Mouse (Mus musculus) myocyte (in vitro differentiated cells): ENCODE results near the gene Nfasc. TPM values are rescaled to one million over a fixed set of nuclear protein-coding genes. Genes with fewer than 3 reads are reported as not detected.

Experiments used
- H3K27me3 ChIP-seq: one replicate; pipeline ENCODE4 v1.6.1; 2011; ENCODE audit not compliant: control insufficient read depth, insufficient read depth, insufficient read length
- H3K36me3 ChIP-seq: one replicate; pipeline ENCODE4 v1.6.1; 2011; ENCODE audit not compliant: control insufficient read depth, insufficient read depth
- H3K4me2 ChIP-seq: one replicate; pipeline ENCODE4 v1.6.1; 2011; ENCODE audit warnings: low read depth, control low read depth
- H3K4me3 ChIP-seq: one replicate; pipeline ENCODE4 v1.5.1; 2011; ENCODE audit warnings: mild to moderate bottlenecking, control low read depth, moderate library complexity
- H3K79me2 ChIP-seq: one replicate; pipeline ENCODE4 v1.6.1; 2011; ENCODE audit not compliant: control insufficient read depth, insufficient read depth
- H3ac ChIP-seq: one replicate; pipeline ENCODE4 v1.6.1; 2011; ENCODE audit not compliant: control insufficient read depth, insufficient read length
- CEBPB ChIP-seq: IDR thresholded peaks from 2 replicates; pipeline ENCODE4 v1.6.1; 2011; ENCODE audit warnings: mild to moderate bottlenecking, moderate library complexity; ENCODE audit not compliant: poor library complexity, insufficient read depth, severe bottlenecking
- E2F4 ChIP-seq: IDR thresholded peaks from one replicate; pipeline ENCODE4 v1.6.1; 2011; ENCODE audit warnings: mild to moderate bottlenecking, control low read depth, moderate library complexity; ENCODE audit not compliant: insufficient read depth
- MAX ChIP-seq: IDR thresholded peaks from one replicate; pipeline ENCODE4 v1.6.1; 2011; ENCODE audit warnings: low read depth, mild to moderate bottlenecking, control low read depth
- MYOD1 ChIP-seq, 3 experiments: IDR thresholded peaks; one replicate each; pipeline ENCODE4 v1.6.1; 2011; ENCODE audit warnings: control low read depth in 2 of 3, low read depth in 2 of 3, mild to moderate bottlenecking in 2 of 3, moderate library complexity in 1 of 3; ENCODE audit not compliant: insufficient read length in 2 of 3, control insufficient read depth in 1 of 3
- MYOG ChIP-seq, 3 experiments: IDR thresholded peaks; one replicate each; pipeline ENCODE4 v1.6.1; 2011; ENCODE audit warnings: control low read depth in 2 of 3, low read depth in 2 of 3, mild to moderate bottlenecking in 2 of 3; ENCODE audit not compliant: insufficient read length in 2 of 3, control insufficient read depth in 1 of 3, insufficient read depth in 1 of 3
- POLR2A ChIP-seq: IDR thresholded peaks from one replicate; pipeline ENCODE4 v1.6.1; 2011; ENCODE audit warnings: low read depth, mild to moderate bottlenecking, control low read depth, moderate library complexity; ENCODE audit not compliant: insufficient read length
- POLR2AphosphoS2 ChIP-seq: IDR thresholded peaks from one replicate; pipeline ENCODE4 v1.6.1; 2011; ENCODE audit warnings: low read depth, control low read depth; ENCODE audit not compliant: insufficient read length
- REST ChIP-seq: IDR thresholded peaks from one replicate; pipeline ENCODE4 v1.6.1; 2011; ENCODE audit warnings: mild to moderate bottlenecking, control low read depth, moderate library complexity; ENCODE audit not compliant: insufficient read depth, insufficient read length
- SRF ChIP-seq: IDR thresholded peaks from one replicate; pipeline ENCODE4 v1.6.1; 2011; ENCODE audit warnings: low read depth; ENCODE audit not compliant: control insufficient read depth, insufficient read length
- TCF12 ChIP-seq: IDR thresholded peaks from one replicate; pipeline ENCODE4 v1.6.1; 2011; ENCODE audit warnings: mild to moderate bottlenecking, control low read depth; ENCODE audit not compliant: poor library complexity, insufficient read depth, severe bottlenecking
- TCF3 ChIP-seq: IDR thresholded peaks from one replicate; pipeline ENCODE4 v1.6.1; 2011; ENCODE audit warnings: low read depth, control low read depth; ENCODE audit not compliant: insufficient read length
- USF1 ChIP-seq: IDR thresholded peaks from one replicate; pipeline ENCODE4 v1.6.1; 2011; ENCODE audit warnings: low read depth, mild to moderate bottlenecking, control low read depth, moderate library complexity
- polyA plus RNA-seq: library from polyadenylated mRNA; unstranded; fragments of >200 nt; fragmentation: generic; extraction: Trizol; gene quantifications from one replicate; pipeline ENCODE4 v1.2.1, GENCODE M21; 2012; ENCODE audit warnings: missing spikeins

Gene Nfasc
- polyA plus RNA-seq, 1 experiment: not detected

- no peak overlapping the region for H3ac ChIP-seq
- no peak overlapping the region for H3K4me2 ChIP-seq
- no peaks in the 10 kb centered on the region for H3K27me3 ChIP-seq
- H3K4me3 ChIP-seq: no peak overlapping the region
- no peaks in the 10 kb centered on the region for H3K36me3 ChIP-seq
- no peaks in the 10 kb centered on the region for H3K79me2 ChIP-seq
- TF ChIP-seq POLR2A (no peak), REST (no peak), TCF12 (no peak), MAX (no peak), MYOG (IDR thresholded peaks at IDR 0.05; ENCODE audit: control insufficient read depth in 1 of 3, insufficient read depth in 1 of 3, insufficient read length in 2 of 3, low read depth in 2 of 3) (no peak), MYOD1 (IDR thresholded peaks at IDR 0.05; ENCODE audit: control insufficient read depth in 1 of 3, insufficient read length in 2 of 3, low read depth in 2 of 3) (no peak), CEBPB (no peak), USF1 (no peak), TCF3 (no peak), POLR2AphosphoS2 (no peak), E2F4 (no peak), SRF (no peak)
Measured at GRCm38 (mm10) chr1:132780254-132780653, 38.7 kb upstream of the Nfasc start.

GRCm38 (mm10) chr1:132774959-132775358 lies 33.4 kb upstream of the Nfasc start:
- H3K4me3 ChIP-seq: no peak overlapping the region

GRCm38 (mm10) chr1:132771377-132771776 lies 29.8 kb upstream of the Nfasc start:
- H3K27me3 ChIP-seq: peaks cover 9% of the 10 kb centered on the region
- H3K79me2 ChIP-seq: no peaks in the 10 kb centered on the region

More at GRCm38 (mm10) chr1:132774959-132775358, 33.4 kb upstream of the Nfasc start:
- no peaks in the 10 kb centered on the region for H3K79me2 ChIP-seq
- H3K4me2 ChIP-seq: no peak overlapping the region
- H3K36me3 ChIP-seq: no peaks in the 10 kb centered on the region
- no peak overlapping the region for H3ac ChIP-seq
- peaks cover 9% of the 10 kb centered on the region for H3K27me3 ChIP-seq
- TF ChIP-seq MAX: no peak
- TF ChIP-seq POLR2AphosphoS2: no peak
- TF ChIP-seq MYOG (IDR thresholded peaks at IDR 0.05; ENCODE audit: control insufficient read depth in 1 of 3, insufficient read depth in 1 of 3, insufficient read length in 2 of 3, low read depth in 2 of 3): no peak
- TF ChIP-seq TCF3: no peak
- no peak for TF ChIP-seq USF1
- TF ChIP-seq SRF: no peak
- no peak for TF ChIP-seq MYOD1 (IDR thresholded peaks at IDR 0.05; ENCODE audit: control insufficient read depth in 1 of 3, insufficient read length in 2 of 3, low read depth in 2 of 3)
- no peak for TF ChIP-seq TCF12
- TF ChIP-seq E2F4: no peak
- TF ChIP-seq REST: no peak
- no peak for TF ChIP-seq CEBPB
- TF ChIP-seq POLR2A: no peak

GRCm38 (mm10) chr1:132769559-132769958 lies 28.0 kb upstream of the Nfasc start:
- no peak for TF ChIP-seq USF1
- no peak for TF ChIP-seq POLR2A
- TF ChIP-seq TCF12: no peak
- TF ChIP-seq SRF: no peak
- no peak for TF ChIP-seq MYOD1 (IDR thresholded peaks at IDR 0.05; ENCODE audit: control insufficient read depth in 1 of 3, insufficient read length in 2 of 3, low read depth in 2 of 3)
- Histone ChIP-seq H3ac (no peak overlapping the region), H3K4me2 (no peak overlapping the region), H3K27me3 (peaks cover 7% of the 10 kb centered on the region), H3K36me3 (no peaks in the 10 kb centered on the region), H3K79me2 (no peaks in the 10 kb centered on the region), H3K4me3 (no peak overlapping the region)

More at GRCm38 (mm10) chr1:132771377-132771776, 29.8 kb upstream of the Nfasc start:
- no peaks in the 10 kb centered on the region for H3K36me3 ChIP-seq
- H3K4me2 ChIP-seq: no peak overlapping the region
- TF ChIP-seq REST (no peak), CEBPB (no peak), MAX (no peak), POLR2AphosphoS2 (no peak), POLR2A (no peak), E2F4 (no peak), TCF12 (no peak), MYOD1 (IDR thresholded peaks at IDR 0.05; ENCODE audit: control insufficient read depth in 1 of 3, insufficient read length in 2 of 3, low read depth in 2 of 3) (no peak), TCF3 (no peak), USF1 (no peak), SRF (no peak), MYOG (IDR thresholded peaks at IDR 0.05; ENCODE audit: control insufficient read depth in 1 of 3, insufficient read depth in 1 of 3, insufficient read length in 2 of 3, low read depth in 2 of 3) (no peak)
- no peak overlapping the region for H3K4me3 ChIP-seq
- H3ac ChIP-seq: no peak overlapping the region

GRCm38 (mm10) chr1:132767422-132767821 lies 25.8 kb upstream of the Nfasc start:
- Histone ChIP-seq H3K36me3 (no peaks in the 10 kb centered on the region), H3K4me3 (no peak overlapping the region), H3K79me2 (no peaks in the 10 kb centered on the region), H3K4me2 (no peak overlapping the region), H3ac (no peak overlapping the region), H3K27me3 (no peaks in the 10 kb centered on the region)
- TF ChIP-seq MAX (no peak), SRF (no peak), TCF12 (no peak), POLR2A (no peak), TCF3 (no peak), MYOD1 (IDR thresholded peaks at IDR 0.05; ENCODE audit: control insufficient read depth in 1 of 3, insufficient read length in 2 of 3, low read depth in 2 of 3) (no peak), USF1 (no peak), CEBPB (no peak), MYOG (IDR thresholded peaks at IDR 0.05; ENCODE audit: control insufficient read depth in 1 of 3, insufficient read depth in 1 of 3, insufficient read length in 2 of 3, low read depth in 2 of 3) (no peak), REST (no peak), E2F4 (no peak), POLR2AphosphoS2 (no peak)
